Mouse (Mus musculus) lung, postnatal 0 days (tissue): ENCODE measurements around the gene 1700018F24Rik. TPM values are rescaled to one million over a fixed set of nuclear protein-coding genes. Genes with fewer than 3 reads are reported as not detected.

Source experiments
- ATAC-seq: fragments of 200-750 bp; cut with Nextera tagmentation; 2 replicates; pipeline ENCODE4 v1.8.0; 2017; ENCODE audit warnings: moderate library complexity
- DNase-seq: peaks from one replicate; pipeline ENCODE4 v3.0.0-alpha.2; 2016; ENCODE audit warnings: low spot score
- H3K27ac ChIP-seq: fragments of 300-500 bp; sonication (generic); 2 replicates; pipeline ENCODE4 v1.5.1; 2014; ENCODE audit warnings: antibody characterized with exemption, mild to moderate bottlenecking, low read length, mixed read lengths
- H3K27me3 ChIP-seq: fragments of 300-500 bp; sonication (generic); replicated peaks from 2 replicates; pipeline ENCODE4 v1.6.1; 2014; ENCODE audit warnings: low read length, mixed read lengths; ENCODE audit not compliant: insufficient read depth
- H3K36me3 ChIP-seq: fragments of 300-500 bp; sonication (generic); 2 replicates; pipeline ENCODE4 v1.6.1; 2014; ENCODE audit warnings: low read length, mixed read lengths; ENCODE audit not compliant: insufficient read depth
- H3K4me1 ChIP-seq: fragments of 300-500 bp; sonication (generic); 2 replicates; pipeline ENCODE4 v1.6.1; 2014; ENCODE audit warnings: antibody characterized with exemption, low read depth, low read length, mixed read lengths; ENCODE audit not compliant: insufficient read depth
- H3K4me2 ChIP-seq: fragments of 300-500 bp; sonication (generic); replicated peaks from 2 replicates; pipeline ENCODE4 v1.6.1; 2014; ENCODE audit warnings: low read depth, mild to moderate bottlenecking, low read length, moderate library complexity, mixed read lengths
- H3K4me3 ChIP-seq: fragments of 300-500 bp; sonication (generic); 2 replicates; pipeline ENCODE4 v1.5.1; 2014; ENCODE audit warnings: low read depth, low read length
- H3K9ac ChIP-seq: fragments of 300-500 bp; sonication (generic); replicated peaks from 2 replicates; pipeline ENCODE4 v1.6.1; 2014; ENCODE audit warnings: low read depth, mild to moderate bottlenecking
- H3K9me3 ChIP-seq: fragments of 300-500 bp; sonication (generic); 2 replicates; pipeline ENCODE4 v1.6.1; 2016; ENCODE audit warnings: low read length, mixed read lengths
- CTCF ChIP-seq: IDR thresholded peaks from 2 replicates; pipeline ENCODE4 v1.5.1; 2016; ENCODE audit warnings: antibody characterized with exemption, mild to moderate bottlenecking
- EP300 ChIP-seq: IDR thresholded peaks from 2 replicates; pipeline ENCODE4 v1.6.1; 2016; ENCODE audit warnings: antibody characterized with exemption, mild to moderate bottlenecking, control low read depth
- WGBS: fragments of 180-500 bp; shearing (Covaris S2); extraction: QIAGEN DNeasy Blood & Tissue Kit; methylation state at CpG from one replicate; pipeline ENCODE4 v1.1.7; 2014; 5-methylcytosine and 5-hydroxymethylcytosine counted together
- polyA plus RNA-seq: library from polyadenylated mRNA; unstranded; fragments of >200 nt; fragmentation: Nextera tagmentation; extraction: Ambion mirVana; gene quantifications from 2 replicates; pipeline ENCODE4 v1.2.1, GENCODE M21; 2015

1700018F24Rik gene
- polyA plus RNA-seq, 1 experiment from 2014 or later: 0.73 TPM

GRCm38 (mm10) chr5:145057907-145058306 is 15.1 kb downstream of the 1700018F24Rik start:
- H3K27ac ChIP-seq: no peak overlapping the region
- H3K4me3 ChIP-seq: no peak overlapping the region
- H3K36me3 ChIP-seq: no peaks in the 10 kb centered on the region
- no peak overlapping the region for H3K9ac ChIP-seq
- DNase-seq (no peak), ATAC-seq (no peak)
- H3K9me3 ChIP-seq: no peaks in the 10 kb centered on the region
- no peaks in the 10 kb centered on the region for H3K4me1 ChIP-seq
- no peak overlapping the region for H3K4me2 ChIP-seq
- no peaks in the 10 kb centered on the region for H3K27me3 ChIP-seq
- TF ChIP-seq CTCF (no peak), EP300 (no peak)
- 79% methylated on average over 8 of the region's 8 CpGs for WGBS

GRCm38 (mm10) chr5:145058722-145059121 is 15.9 kb downstream of the 1700018F24Rik start:
- TF ChIP-seq EP300 (no peak), CTCF (no peak)
- Histone ChIP-seq H3K4me1 (no peaks in the 10 kb centered on the region), H3K36me3 (no peaks in the 10 kb centered on the region), H3K9me3 (no peaks in the 10 kb centered on the region), H3K27ac (no peak overlapping the region), H3K27me3 (no peaks in the 10 kb centered on the region), H3K9ac (no peak overlapping the region), H3K4me2 (no peak overlapping the region), H3K4me3 (no peak overlapping the region)
- DNase-seq: no peak
- WGBS: 85% methylated on average over 7 of the region's 7 CpGs
- ATAC-seq: no peak

DNA sequence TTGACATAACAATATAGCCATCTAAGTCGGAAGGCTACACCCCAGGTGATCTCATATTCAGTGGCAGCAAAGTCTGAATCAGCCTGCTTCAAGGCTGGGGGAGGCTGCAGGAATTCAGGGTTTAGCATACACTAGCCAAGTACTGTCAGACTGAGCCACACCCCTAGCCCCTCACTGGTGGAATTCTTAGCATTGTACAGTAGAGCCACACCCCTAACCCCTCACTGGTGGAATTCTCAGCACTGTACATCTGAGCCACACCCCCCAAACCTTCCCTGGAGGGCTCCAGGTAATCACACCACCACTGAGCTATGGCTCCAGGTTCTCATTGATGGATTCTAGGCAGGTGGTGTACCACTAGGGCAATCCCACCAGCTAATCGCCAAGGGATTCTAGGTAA is 16.7 kb downstream of the 1700018F24Rik start:
- no peak overlapping the region for H3K4me2 ChIP-seq
- WGBS: 83% methylated on average over 2 of the region's 2 CpGs
- peak; percentile 47; the same call in 1 of the 2 replicates for ATAC-seq
- H3K27ac ChIP-seq: no peak overlapping the region
- DNase-seq: peak; percentile 18
- no peak overlapping the region for H3K9ac ChIP-seq
- no peak overlapping the region for H3K4me3 ChIP-seq
- TF ChIP-seq CTCF: no peak
- TF ChIP-seq EP300: no peak
- no peaks in the 10 kb centered on the region for H3K36me3 ChIP-seq
- H3K4me1 ChIP-seq: no peaks in the 10 kb centered on the region
- H3K9me3 ChIP-seq: no peaks in the 10 kb centered on the region
- no peaks in the 10 kb centered on the region for H3K27me3 ChIP-seq

GRCm38 (mm10) chr5:145064765-145065340 is 22.1 kb downstream of the 1700018F24Rik start:
- 85% methylated on average over 1 of the region's 1 CpGs for WGBS
- ATAC-seq (no peak), DNase-seq (no peak)
- no peak overlapping the region for H3K4me2 ChIP-seq
- no peaks in the 10 kb centered on the region for H3K9me3 ChIP-seq
- TF ChIP-seq EP300 (no peak), CTCF (no peak)
- no peaks in the 10 kb centered on the region for H3K4me1 ChIP-seq
- no peak overlapping the region for H3K27ac ChIP-seq
- H3K36me3 ChIP-seq: no peaks in the 10 kb centered on the region
- no peak overlapping the region for H3K4me3 ChIP-seq
- H3K27me3 ChIP-seq: no peaks in the 10 kb centered on the region
- no peak overlapping the region for H3K9ac ChIP-seq

- TF ChIP-seq EP300 (no peak), CTCF (no peak)
- Histone ChIP-seq H3K27ac (no peak overlapping the region), H3K4me1 (no peaks in the 10 kb centered on the region), H3K27me3 (no peaks in the 10 kb centered on the region), H3K9me3 (no peaks in the 10 kb centered on the region), H3K4me3 (no peak overlapping the region), H3K9ac (no peak overlapping the region), H3K4me2 (no peak overlapping the region), H3K36me3 (no peaks in the 10 kb centered on the region)
- ATAC-seq (peak; percentile 38; the same call in 1 of the 2 replicates), DNase-seq (no peak)
- WGBS: 44% methylated on average over 3 of the region's 3 CpGs
These were observed 26.1 kb downstream of the 1700018F24Rik start for GRCm38 (mm10) chr5:145068863-145069262.

- 2% methylated on average over 5 of the region's 5 CpGs for WGBS
- DNase-seq (peak; percentile 75), ATAC-seq (peak; percentile 50)
- no peaks in the 10 kb centered on the region for H3K27me3 ChIP-seq
- no peaks in the 10 kb centered on the region for H3K4me1 ChIP-seq
- no peaks in the 10 kb centered on the region for H3K36me3 ChIP-seq
- no peaks in the 10 kb centered on the region for H3K9me3 ChIP-seq
- TF ChIP-seq CTCF (peak; percentile 88), EP300 (no peak)
- H3K27ac ChIP-seq: no peak overlapping the region
- H3K9ac ChIP-seq: no peak overlapping the region
- H3K4me3 ChIP-seq: no peak overlapping the region
- no peak overlapping the region for H3K4me2 ChIP-seq
These were observed 26.9 kb downstream of the 1700018F24Rik start for GRCm38 (mm10) chr5:145069707-145070106.

- 43% methylated on average over 6 of the region's 6 CpGs for WGBS
These were observed 28.6 kb downstream of the 1700018F24Rik start for GRCm38 (mm10) chr5:145071342-145071741.

More at GRCm38 (mm10) chr5:145071342-145071741, 28.6 kb downstream of the 1700018F24Rik start:
- Histone ChIP-seq H3K4me3 (no peak overlapping the region), H3K9me3 (no peaks in the 10 kb centered on the region), H3K36me3 (no peaks in the 10 kb centered on the region), H3K4me1 (no peaks in the 10 kb centered on the region), H3K27ac (no peak overlapping the region), H3K4me2 (no peak overlapping the region), H3K9ac (no peak overlapping the region), H3K27me3 (no peaks in the 10 kb centered on the region)
- TF ChIP-seq EP300 (no peak), CTCF (peak; percentile 60)
- DNase-seq: no peak
- ATAC-seq: no peak
